Mouse (Mus musculus) induced T-regulatory cell, adult 2 months (primary cell): Measurements from ENCODE around the gene Ccl5.

Experiments
- DNase-seq: peaks from one replicate; pipeline ENCODE4 v3.0.0-alpha.2; 2012; ENCODE audit warnings: low read depth

Gene Ccl5

DNA sequence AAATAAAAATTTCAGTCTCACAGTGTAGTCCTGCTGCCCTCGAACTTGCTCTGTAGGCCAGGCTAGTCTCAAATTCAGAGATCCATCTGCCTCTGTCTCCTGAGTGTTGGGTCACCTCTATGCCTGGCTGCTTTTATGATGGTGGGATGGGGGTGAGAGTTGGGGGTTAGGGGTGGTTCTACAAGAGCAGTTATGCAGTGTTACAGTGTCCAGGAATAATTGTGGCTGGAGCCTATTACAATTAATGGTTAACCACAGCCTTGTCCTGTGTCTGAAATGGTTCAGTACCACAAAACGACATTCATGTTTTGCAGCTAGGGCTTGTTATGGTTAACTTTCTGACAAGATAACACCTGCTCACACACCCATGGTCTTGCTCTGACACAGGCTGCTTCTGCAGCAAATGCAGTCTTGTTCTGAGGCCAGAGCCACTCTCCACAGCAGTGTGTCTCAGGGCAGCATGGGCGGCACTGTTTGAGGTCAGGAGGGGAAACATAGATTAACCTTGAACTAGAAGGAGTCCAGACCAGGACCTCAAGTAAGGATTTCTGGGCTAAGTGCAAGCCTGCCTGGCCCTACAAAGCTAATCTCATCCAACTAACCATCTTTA lies 8.5 kb upstream of the Ccl5 start:
- DNase-seq = no peak

DNA sequence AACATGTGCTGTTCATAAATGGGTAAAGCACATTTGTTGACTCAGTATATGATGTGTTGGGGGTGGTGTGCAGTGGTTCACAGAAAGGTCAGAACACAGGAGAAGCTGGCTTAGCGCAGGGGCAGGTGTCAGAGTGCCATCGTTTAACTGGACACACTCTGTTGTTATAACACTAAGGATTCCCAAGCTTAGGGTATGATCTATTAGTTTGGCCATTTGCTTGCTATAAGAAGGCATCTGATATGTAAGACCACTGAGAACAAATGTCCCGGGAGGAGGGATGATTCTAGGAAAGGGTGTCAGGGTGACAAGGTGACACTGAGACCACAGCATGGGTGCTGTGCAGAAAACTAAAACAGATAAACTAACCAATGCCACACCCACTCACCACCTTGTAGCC lies 6.5 kb upstream of the Ccl5 start:
- peak; percentile 62 for DNase-seq

DNA sequence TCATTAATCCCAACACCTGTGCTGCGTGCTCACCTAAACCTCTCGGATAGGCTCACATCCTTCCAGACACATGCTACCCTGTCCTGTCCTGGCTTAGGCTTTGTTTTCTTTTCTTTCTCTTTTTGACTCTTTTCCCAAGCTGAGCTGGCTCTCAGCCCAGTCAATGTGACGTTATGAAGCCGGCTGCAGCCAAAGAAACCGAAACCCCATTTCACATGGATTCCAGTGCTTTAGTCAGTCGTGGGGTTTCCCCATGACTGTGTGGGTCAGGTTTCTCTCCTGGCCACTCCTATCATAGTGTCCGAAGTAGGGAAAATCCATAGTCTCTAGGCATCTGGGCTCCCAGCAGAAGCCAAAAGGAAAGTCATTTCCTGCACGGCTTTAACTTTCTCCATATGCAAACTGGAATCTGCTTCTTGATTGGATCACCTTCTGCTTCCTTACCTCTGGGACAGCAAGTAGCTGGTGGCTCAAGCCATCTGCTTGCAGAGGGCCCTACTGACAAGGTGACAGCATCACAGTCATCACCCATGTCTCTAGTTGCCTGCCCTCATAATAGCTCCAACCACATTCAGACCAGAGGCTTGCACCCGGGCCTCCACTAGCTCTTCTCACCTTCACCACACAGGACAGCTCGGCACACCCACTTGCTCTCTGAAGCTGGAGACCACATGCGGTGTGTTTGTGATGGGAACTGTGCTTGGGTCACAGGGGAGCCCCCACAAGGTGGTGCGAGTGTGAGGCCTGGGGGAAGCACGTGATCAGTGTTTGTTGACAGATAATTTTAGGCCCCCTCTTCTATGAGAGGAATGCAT lies 4.5 kb upstream of the Ccl5 start:
- DNase-seq = peak; percentile 79

DNA sequence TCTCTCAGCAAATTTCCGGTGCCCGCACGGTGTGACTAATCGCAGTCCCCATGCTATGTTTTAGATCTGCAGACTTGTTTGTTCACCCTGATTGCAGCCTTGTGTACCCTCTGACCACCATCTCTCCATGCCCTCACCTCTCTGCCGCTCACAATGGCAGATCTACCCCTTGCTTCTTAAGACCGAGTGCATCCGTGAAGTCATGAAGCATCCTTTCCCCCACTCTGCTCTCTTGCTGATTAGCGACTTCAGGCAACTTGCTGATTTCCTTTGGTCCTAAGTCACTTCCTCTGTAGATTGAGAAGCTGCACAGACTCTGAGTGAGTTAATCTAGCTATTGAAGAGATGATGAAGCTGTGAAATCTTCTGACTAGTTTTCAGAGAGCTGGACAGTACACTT lies 3.8 kb upstream of the Ccl5 start:
- DNase-seq = peak; percentile 76

- DNase-seq = peak; percentile 49
Observed at GRCm38 (mm10) chr11:83533192-83533591, 2.9 kb upstream of the Ccl5 start.

DNA sequence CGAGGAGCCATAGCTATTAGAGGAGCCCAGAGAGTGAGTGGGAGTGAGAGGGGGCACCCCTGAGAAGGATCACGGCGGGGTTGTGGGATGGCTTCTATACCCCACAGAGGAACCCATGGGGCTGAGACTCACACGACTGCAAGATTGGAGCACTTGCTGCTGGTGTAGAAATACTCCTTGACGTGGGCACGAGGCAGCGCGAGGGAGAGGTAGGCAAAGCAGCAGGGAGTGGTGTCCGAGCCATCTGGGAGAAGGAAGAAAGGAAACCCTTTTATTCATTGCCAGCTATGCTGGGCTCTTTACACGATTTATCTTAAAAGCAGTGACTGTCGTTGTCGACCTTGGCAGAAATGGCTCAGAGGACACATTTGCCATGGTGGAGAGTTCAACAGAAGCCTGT lies 1.3 kb downstream of the Ccl5 start:
- no peak for DNase-seq

DNA sequence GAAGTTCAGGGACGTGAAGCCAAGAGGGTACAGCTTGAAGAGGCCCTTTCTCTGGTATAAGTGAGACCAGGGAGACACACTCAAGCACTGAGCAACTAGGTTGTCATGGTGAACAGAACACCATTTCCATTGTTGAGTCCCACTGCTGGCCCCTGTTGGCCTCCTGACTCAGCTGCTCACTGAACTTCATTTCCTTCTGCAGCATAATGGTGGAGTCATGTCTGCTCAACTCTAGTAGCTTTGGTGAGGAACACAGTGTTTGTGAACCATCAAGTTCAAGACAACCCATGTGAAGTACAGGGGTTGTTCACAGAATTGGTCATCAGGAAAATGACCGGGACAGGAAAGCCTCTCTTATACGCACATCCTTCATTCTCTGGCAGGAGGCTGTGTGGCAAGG lies 8.2 kb downstream of the Ccl5 start, which contains the start of gene Heatr9:
Heatr9 (minus strand) TSS at position 101 of the 400 bp plus-strand sequence.
- no peak for DNase-seq

- no peak for DNase-seq
Observed at GRCm38 (mm10) chr11:83518371-83518770, 11.9 kb downstream of the Ccl5 start.

DNA sequence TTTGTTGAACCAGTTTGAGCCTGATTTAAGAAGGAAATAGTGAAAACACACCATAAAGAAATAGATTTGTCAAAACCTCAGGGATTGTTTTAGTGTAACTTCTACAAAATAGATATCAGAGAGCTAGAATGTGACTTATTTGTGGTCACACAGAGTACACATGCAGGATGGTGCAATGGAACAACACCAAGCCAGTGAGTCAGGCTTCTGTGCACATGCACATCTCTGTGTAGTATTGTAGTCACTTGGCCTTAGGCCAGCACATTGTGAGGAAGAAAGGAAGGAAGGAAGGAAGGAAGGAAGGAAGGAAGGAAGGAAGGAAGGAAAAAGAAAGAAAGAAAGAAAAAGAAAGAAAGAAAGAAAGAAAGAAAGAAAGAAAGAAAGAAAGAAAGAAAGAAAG lies 13.2 kb downstream of the Ccl5 start:
- no peak for DNase-seq

- DNase-seq = no peak
Observed at GRCm38 (mm10) chr11:83509521-83509920, 20.8 kb downstream of the Ccl5 start.

- DNase-seq = no peak
Observed at GRCm38 (mm10) chr11:83504308-83504707, 26.0 kb downstream of the Ccl5 start.

DNA sequence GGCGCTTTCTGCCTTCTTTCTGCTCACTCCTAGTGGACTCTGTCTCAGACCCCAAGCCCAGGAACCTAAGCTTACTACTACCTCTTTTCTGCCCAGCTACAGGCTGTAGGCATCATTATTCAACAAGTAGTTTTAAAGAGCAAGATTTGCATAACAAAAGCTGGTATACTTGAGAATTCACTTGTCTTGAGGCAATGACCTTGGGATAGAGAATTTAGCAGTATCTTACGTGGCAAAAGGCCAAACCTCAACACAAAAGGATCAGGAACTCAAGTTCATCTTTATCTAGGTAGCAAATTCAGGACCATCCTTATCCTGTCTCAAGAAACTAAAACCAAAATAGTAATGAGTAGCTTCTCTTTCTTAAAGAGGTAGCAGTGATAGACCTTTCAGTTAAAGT lies 34.7 kb downstream of the Ccl5 start:
- no peak for DNase-seq

- DNase-seq = peak; percentile 33
Observed at GRCm38 (mm10) chr11:83491488-83491887, 38.8 kb downstream of the Ccl5 start.
